Mouse (Mus musculus): ENCODE results near the gene Atp2b4. TPM values are rescaled to one million over a fixed set of nuclear protein-coding genes. Genes with fewer than 3 reads are reported as not detected.

The Atp2b4 gene
- polyA plus RNA-seq, 1 experiment from 2014 or later: 11.2 TPM

DNA sequence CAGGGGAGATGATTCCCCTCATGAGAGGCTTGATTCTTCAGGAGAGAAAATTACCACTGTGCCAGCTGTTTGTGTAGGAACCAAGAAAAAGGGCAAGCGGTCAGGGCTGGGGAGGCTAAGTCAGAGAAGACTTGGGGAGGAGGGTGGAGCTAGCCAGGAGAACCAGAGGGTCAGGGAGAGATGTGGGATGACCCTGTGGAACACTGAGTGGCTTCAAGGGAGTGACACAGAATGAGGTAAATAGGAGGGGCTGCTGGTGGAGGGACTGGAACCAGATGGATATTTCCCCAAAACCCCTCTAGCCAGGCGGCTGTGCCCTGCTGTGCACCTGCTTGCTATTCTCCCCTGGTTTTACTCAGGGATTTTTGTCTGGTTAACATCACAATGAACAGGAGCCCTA, 24.3 kb upstream of the Atp2b4 start:
- Histone ChIP-seq H3K27ac (no peak overlapping the region), H3K9me3 (replicated peaks) (no peaks in the 10 kb centered on the region), H3K9ac (no peak overlapping the region), H3K4me3 (no peak overlapping the region), H3K4me2 (no peak overlapping the region), H3K36me3 (no peaks in the 10 kb centered on the region), H3K27me3 (no peaks in the 10 kb centered on the region), H3K4me1 (replicated peaks) (peaks cover 18% of the 10 kb centered on the region)
- ATAC-seq (replicated peaks; ENCODE audit: insufficient number of reproducible peaks, insufficient read depth, low FRiP score, low read depth): 0 out of 2 replicates have a peak, but pooled peaks have one; percentile 2
- WGBS: 68% methylated on average over 2 of the region's 2 CpGs

DNA sequence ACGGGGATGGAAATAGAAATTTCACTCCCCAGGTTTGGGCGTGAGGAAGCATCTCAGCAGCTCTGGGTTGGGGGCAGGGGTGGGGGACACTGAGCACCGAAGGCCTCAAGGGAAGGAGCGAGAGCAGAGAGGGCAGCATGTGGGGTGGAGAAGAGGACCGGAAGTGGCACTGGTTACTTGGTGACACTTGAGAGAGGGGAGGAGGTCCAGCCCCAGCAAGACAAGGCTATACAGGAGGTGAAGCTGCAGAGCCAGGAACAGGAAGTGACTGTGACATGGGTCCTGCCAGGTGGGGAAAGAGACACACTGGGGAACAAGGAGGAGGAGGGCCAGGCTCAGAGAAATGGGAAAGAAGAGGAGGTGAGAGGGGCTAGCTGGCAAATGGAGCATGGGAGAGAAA, 20.3 kb upstream of the Atp2b4 start:
- Histone ChIP-seq H3K27me3 (no peaks in the 10 kb centered on the region), H3K9me3 (replicated peaks) (no peaks in the 10 kb centered on the region), H3K4me3 (no peak overlapping the region), H3K9ac (no peak overlapping the region), H3K4me2 (no peak overlapping the region), H3K36me3 (no peaks in the 10 kb centered on the region), H3K4me1 (replicated peaks) (peaks cover 21% of the 10 kb centered on the region), H3K27ac (no peak overlapping the region)
- 36% methylated on average over 5 of the region's 5 CpGs for WGBS
- ATAC-seq (replicated peaks; ENCODE audit: insufficient number of reproducible peaks, insufficient read depth, low FRiP score, low read depth): no peak

GRCm38 (mm10) chr1:133820100-133820499, 19.3 kb upstream of the Atp2b4 start:
- Histone ChIP-seq H3K27ac (no peak overlapping the region), H3K9me3 (replicated peaks) (no peaks in the 10 kb centered on the region), H3K9ac (no peak overlapping the region), H3K4me1 (replicated peaks) (peaks cover 23% of the 10 kb centered on the region), H3K4me3 (no peak overlapping the region), H3K36me3 (no peaks in the 10 kb centered on the region), H3K4me2 (no peak overlapping the region), H3K27me3 (no peaks in the 10 kb centered on the region)
- no peak for ATAC-seq (replicated peaks; ENCODE audit: insufficient number of reproducible peaks, insufficient read depth, low FRiP score, low read depth)
- 68% methylated on average over 1 of the region's 2 CpGs for WGBS

DNA sequence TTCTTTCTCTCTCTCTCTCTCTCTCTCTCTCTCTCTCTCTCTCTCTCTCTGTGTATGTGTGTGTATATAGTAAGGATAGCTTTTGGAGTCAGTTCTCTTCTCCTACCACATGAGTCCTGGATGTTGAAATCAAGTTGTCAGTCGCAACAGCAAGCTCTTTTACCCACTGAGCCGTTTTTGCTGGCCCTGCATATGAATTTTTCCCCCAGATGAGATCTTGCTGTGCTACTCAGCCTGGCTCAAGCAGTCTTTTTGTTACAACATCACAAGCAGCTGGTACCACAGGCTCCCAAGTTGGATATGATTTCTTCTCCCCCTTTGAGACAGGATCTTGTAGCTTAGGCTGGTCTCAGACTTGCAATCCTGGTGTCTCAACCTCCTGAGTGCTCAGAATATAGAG, 17.7 kb upstream of the Atp2b4 start:
- no peak overlapping the region for H3K4me2 ChIP-seq
- no peak overlapping the region for H3K9ac ChIP-seq
- H3K27ac ChIP-seq: no peak overlapping the region
- H3K27me3 ChIP-seq: no peaks in the 10 kb centered on the region
- no peaks in the 10 kb centered on the region for H3K36me3 ChIP-seq
- H3K4me1 ChIP-seq (replicated peaks): peaks cover 23% of the 10 kb centered on the region
- H3K4me3 ChIP-seq: no peak overlapping the region
- no peaks in the 10 kb centered on the region for H3K9me3 ChIP-seq (replicated peaks)
- WGBS: 79% methylated on average over 2 of the region's 2 CpGs
- no peak for ATAC-seq (replicated peaks; ENCODE audit: insufficient number of reproducible peaks, insufficient read depth, low FRiP score, low read depth)

DNA sequence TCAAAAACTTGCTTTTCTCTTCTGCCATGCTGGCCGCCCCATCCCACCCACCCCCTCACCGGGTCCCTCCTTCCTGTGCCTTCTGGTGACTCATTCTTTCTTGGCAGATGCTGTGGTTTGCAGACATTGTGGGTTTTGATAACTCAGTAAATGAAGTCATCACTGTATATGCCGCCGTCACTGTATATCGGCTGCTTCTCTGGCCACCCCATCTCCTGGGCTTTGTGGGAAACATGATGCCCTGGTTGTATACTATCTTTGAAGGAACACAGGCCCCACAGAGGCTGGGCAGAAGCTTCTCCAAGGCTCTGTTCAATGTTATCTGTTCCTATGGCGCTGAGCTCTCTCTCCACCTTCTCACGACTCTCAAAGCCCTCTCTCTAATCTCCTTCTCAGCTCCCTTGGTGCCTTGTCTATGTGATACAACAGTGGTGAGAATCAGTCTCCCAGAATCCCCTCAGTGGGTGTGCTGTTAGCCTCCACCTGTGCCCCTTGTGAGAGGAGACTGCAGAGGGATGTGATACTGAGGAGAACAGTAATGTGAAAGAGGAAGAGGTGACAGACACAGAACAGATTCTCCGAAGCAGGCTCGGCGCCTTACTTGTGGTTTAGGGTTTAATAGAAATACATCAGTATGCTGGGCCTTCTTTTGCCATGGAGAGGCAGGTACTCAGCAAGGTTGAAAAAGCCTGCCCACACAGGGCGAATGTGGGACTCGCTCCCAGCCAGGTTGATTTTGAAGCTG, 15.1 kb upstream of the Atp2b4 start:
- peak; percentile 66; the same call in 1 of the 2 replicates for ATAC-seq (replicated peaks; ENCODE audit: insufficient number of reproducible peaks, insufficient read depth, low FRiP score, low read depth)
- Histone ChIP-seq H3K4me1 (replicated peaks) (peaks cover 15% of the 10 kb centered on the region), H3K27me3 (no peaks in the 10 kb centered on the region), H3K36me3 (no peaks in the 10 kb centered on the region), H3K4me2 (no peak overlapping the region), H3K9ac (no peak overlapping the region), H3K9me3 (replicated peaks) (no peaks in the 10 kb centered on the region), H3K27ac (no peak overlapping the region), H3K4me3 (no peak overlapping the region)
- WGBS: 32% methylated on average over 12 of the region's 12 CpGs

- Histone ChIP-seq H3K9me3 (replicated peaks) (no peaks in the 10 kb centered on the region), H3K36me3 (no peaks in the 10 kb centered on the region), H3K4me1 (replicated peaks) (no peaks in the 10 kb centered on the region), H3K4me2 (no peak overlapping the region), H3K27ac (no peak overlapping the region), H3K4me3 (no peak overlapping the region), H3K27me3 (no peaks in the 10 kb centered on the region), H3K9ac (no peak overlapping the region)
- no peak for ATAC-seq (replicated peaks; ENCODE audit: insufficient number of reproducible peaks, insufficient read depth, low FRiP score, low read depth)
- WGBS: 68% methylated on average over 5 of the region's 5 CpGs
Measured at GRCm38 (mm10) chr1:133809376-133809775, 8.5 kb upstream of the Atp2b4 start.

- no peaks in the 10 kb centered on the region for H3K36me3 ChIP-seq
- no peak overlapping the region for H3K9ac ChIP-seq
- no peaks in the 10 kb centered on the region for H3K4me1 ChIP-seq (replicated peaks)
- H3K4me2 ChIP-seq: no peak overlapping the region
- H3K9me3 ChIP-seq (replicated peaks): no peaks in the 10 kb centered on the region
- no peak overlapping the region for H3K27ac ChIP-seq
- no peaks in the 10 kb centered on the region for H3K27me3 ChIP-seq
- no peak for ATAC-seq (replicated peaks; ENCODE audit: insufficient number of reproducible peaks, insufficient read depth, low FRiP score, low read depth)
- H3K4me3 ChIP-seq: no peak overlapping the region
- 71% methylated on average over 8 of the region's 8 CpGs for WGBS
Measured at GRCm38 (mm10) chr1:133808020-133808419, 7.2 kb upstream of the Atp2b4 start.

GRCm38 (mm10) chr1:133801743-133802142, 902 bp upstream of the Atp2b4 start:
- peaks cover 38% of the 10 kb centered on the region for H3K4me1 ChIP-seq (replicated peaks)
- H3K27ac ChIP-seq: no peak overlapping the region
- H3K4me2 ChIP-seq: peak overlapping the region; percentile 95; the same call in 1 of the 2 replicates
- H3K4me3 ChIP-seq: no peak overlapping the region
- ATAC-seq (replicated peaks; ENCODE audit: insufficient number of reproducible peaks, insufficient read depth, low FRiP score, low read depth): no peak
- 67% methylated on average over 5 of the region's 5 CpGs for WGBS
- no peaks in the 10 kb centered on the region for H3K36me3 ChIP-seq
- H3K27me3 ChIP-seq: no peaks in the 10 kb centered on the region
- no peaks in the 10 kb centered on the region for H3K9me3 ChIP-seq (replicated peaks)
- H3K9ac ChIP-seq: no peak overlapping the region

GRCm38 (mm10) chr1:133800512-133800911, 329 bp downstream of the Atp2b4 start:
- ATAC-seq (replicated peaks; ENCODE audit: insufficient number of reproducible peaks, insufficient read depth, low FRiP score, low read depth): peak; percentile 20
- Histone ChIP-seq H3K9ac (peak overlapping the region; percentile 70), H3K9me3 (replicated peaks) (no peaks in the 10 kb centered on the region), H3K4me2 (peak overlapping the region; percentile 95), H3K27me3 (no peaks in the 10 kb centered on the region), H3K27ac (peak overlapping the region; percentile 74), H3K4me1 (replicated peaks) (peaks cover 41% of the 10 kb centered on the region), H3K36me3 (no peaks in the 10 kb centered on the region), H3K4me3 (peak overlapping the region; percentile 81)
- WGBS: under 1% methylated on average over 16 of the region's 16 CpGs

DNA sequence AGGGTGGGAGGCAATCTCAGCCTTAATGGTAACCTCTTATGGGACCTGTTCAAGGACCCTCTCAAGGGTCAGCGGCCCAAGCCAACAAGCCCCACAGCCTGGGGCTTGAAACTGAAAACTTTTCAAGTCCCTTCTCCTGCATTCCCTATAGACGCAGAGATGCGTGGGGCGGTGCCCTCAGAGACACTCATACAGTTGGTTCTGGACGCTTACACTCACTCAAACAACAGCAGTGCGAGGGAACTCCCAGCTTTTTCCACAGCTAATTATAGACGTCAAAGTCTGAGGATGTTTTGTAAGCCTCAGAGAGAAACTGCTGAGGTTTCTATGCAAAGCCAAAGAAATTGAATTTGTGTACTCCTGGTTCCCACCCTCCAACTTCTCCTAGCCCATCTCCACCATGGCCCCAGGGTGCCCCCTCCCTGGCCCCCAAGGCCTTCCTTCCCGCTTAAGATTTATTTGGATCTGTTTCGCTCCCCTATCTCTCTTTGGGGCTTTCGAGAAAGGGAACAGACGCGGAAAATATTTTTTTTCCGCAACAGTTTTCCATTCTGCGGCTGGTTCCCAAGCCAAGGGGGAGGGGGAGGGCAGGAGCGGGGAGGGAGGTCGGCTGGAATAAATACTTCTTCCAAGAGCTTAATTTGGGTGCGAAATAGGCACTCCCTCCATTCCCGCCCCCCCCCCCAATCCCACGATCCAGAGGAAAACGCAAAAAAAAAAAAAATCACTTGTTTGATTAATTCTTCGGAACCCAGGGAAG, 975 bp downstream of the Atp2b4 start:
- ATAC-seq (replicated peaks; ENCODE audit: insufficient number of reproducible peaks, insufficient read depth, low FRiP score, low read depth): no peak
- Histone ChIP-seq H3K27me3 (no peaks in the 10 kb centered on the region), H3K36me3 (no peaks in the 10 kb centered on the region), H3K4me1 (replicated peaks) (peaks cover 41% of the 10 kb centered on the region), H3K4me3 (peak overlapping the region; percentile 81), H3K27ac (peak overlapping the region; percentile 74), H3K9ac (peak overlapping the region; percentile 70), H3K9me3 (replicated peaks) (no peaks in the 10 kb centered on the region), H3K4me2 (peak overlapping the region; percentile 95)
- WGBS: 1% methylated on average over 21 of the region's 21 CpGs

- Histone ChIP-seq H3K4me3 (peak overlapping the region; percentile 81), H3K9ac (peak overlapping the region; percentile 70), H3K4me1 (replicated peaks) (peaks cover 41% of the 10 kb centered on the region), H3K9me3 (replicated peaks) (no peaks in the 10 kb centered on the region), H3K27me3 (no peaks in the 10 kb centered on the region), H3K27ac (peak overlapping the region; percentile 74), H3K36me3 (no peaks in the 10 kb centered on the region), H3K4me2 (peak overlapping the region; percentile 95)
- WGBS: 68% methylated on average over 1 of the region's 1 CpGs
- ATAC-seq (replicated peaks; ENCODE audit: insufficient number of reproducible peaks, insufficient read depth, low FRiP score, low read depth): no peak
Measured at GRCm38 (mm10) chr1:133798821-133799415, 1.9 kb downstream of the Atp2b4 start.
